Mouse (Mus musculus) spleen, adult 10 weeks (tissue): ENCODE results near the gene Mpdz. TPM values are rescaled to one million over a fixed set of nuclear protein-coding genes. Genes with fewer than 3 reads are reported as not detected.

ENCODE experiments used
- polyA plus RNA-seq: library from polyadenylated mRNA; stranded (reverse); fragments of 350-450 nt; fragmentation: Illumina TruSeq; extraction: RNeasy Lipid Tissue Mini Kit (QIAGEN cat#74804); gene quantifications from one replicate; pipeline ENCODE4 v1.2.3, GENCODE M21; 2015; ENCODE audit warnings: low replicate concordance; ENCODE audit not compliant: insufficient read depth

The Mpdz gene
- polyA plus RNA-seq = 10.1 TPM

DNA sequence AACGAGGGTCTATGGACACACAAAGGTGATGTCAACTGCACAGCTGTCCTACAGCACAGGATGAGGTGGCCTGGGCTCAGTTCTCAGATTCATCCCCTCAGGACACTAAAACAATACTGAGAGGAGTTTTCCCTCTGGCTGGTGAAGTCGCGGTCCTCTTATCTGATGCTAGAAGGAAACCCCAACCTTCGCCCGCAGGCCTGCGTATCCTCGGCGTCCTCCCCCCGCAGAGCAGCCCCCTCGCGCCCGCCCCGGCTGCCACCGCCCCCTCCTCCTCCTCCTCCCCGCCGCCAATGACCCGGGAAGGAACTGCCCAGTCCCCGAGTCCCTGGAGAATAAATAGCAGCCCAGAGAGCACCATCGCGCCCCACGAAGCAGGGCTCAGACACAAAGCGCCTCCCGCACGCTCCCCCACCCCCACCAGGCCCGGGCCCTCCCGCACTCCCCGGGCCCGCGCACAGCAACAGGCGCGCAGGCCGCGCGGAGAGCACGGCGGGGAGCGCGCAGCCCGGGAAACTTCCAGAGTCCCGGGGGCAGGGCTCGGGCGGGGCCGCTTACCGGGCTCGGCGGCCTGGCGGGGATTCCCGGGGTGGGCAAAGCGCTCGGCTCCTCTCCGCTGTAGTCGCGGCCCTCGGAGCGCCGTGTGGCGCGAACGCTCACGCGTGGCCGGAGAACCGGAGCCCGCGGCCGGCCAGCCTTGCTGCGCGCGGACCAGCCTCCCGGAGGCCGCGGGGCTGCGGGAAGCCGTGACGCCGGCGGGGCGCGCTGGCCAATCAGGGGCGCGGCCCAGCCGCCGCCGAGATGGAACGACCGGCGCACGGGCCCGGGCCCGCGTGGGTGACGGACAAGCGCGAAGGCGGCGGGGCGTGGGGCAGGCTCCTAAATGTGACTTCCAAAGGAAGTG, at the start of gene Mpdz:
Gene Mpdz, minus strand, starts transcription at position 738 of the 904 bp plus-strand sequence.

